Mouse (Mus musculus) ovary, postnatal 36 days (tissue): ENCODE measurements around the gene Minar1.

Experiments
- DNase-seq: peaks from one replicate; pipeline ENCODE4 v3.0.0; 2022; ENCODE audit warnings: low spot score, mixed read lengths

The Minar1 gene

DNA sequence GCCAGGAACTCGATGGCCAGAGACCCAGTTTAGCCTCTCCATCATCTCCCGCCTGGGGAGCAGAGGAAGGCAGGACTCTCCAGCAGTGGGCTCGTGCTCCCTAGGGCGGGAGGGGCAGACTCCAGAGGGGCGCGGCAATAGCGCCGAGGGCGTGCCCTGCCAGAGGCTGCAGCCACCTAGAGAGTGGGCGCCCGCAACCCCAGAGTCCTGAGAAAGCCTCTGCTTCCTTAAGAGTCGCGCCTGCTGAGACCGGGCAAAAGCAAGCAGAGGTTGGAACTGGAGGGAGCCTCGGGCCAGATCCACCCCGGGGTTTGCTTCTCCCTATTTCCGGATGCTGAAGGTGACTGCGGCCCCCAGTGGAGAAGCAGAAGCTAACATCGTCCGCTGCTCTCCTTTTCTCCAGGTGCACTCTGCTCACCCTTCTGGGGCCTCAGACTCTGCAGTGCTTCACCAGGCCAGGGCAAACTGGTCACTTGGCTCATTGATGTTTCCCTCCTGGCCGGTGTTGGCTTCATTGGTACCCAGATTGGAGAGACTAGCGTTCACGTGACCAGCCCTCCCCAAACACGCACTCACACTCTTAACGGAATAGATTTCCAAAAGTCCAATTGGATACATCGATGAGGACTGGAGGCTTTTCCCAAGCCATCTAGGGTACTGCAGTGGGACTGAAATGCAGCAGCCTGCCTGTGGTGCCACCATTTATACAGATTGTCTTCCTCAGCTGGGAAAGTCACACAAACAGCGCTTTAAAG lies at the start of gene Minar1:
TSS of gene Minar1 (minus strand) at position 120 of the 755 bp plus-strand sequence.
- peak; percentile 17 for DNase-seq

DNA sequence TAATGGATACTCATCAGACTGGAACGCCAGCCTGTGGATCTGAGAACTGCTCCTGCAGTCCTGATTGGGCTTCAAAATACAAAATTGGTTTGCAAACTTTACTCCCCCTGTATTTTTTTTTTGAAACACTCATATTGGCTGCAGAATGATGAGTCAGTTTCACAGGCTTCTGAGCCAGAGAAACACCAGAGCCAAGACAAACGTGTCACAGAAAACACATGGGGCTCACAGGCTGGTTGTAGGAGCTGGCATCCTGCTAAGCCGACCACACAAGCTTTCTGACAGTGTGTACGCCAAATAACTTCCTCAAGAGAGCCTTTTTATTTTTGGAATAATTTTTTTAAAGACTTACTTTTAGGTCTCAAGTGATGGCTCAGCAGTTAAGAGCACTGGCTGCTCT lies 47.0 kb upstream of the Minar1 start:
- no peak for DNase-seq

DNA sequence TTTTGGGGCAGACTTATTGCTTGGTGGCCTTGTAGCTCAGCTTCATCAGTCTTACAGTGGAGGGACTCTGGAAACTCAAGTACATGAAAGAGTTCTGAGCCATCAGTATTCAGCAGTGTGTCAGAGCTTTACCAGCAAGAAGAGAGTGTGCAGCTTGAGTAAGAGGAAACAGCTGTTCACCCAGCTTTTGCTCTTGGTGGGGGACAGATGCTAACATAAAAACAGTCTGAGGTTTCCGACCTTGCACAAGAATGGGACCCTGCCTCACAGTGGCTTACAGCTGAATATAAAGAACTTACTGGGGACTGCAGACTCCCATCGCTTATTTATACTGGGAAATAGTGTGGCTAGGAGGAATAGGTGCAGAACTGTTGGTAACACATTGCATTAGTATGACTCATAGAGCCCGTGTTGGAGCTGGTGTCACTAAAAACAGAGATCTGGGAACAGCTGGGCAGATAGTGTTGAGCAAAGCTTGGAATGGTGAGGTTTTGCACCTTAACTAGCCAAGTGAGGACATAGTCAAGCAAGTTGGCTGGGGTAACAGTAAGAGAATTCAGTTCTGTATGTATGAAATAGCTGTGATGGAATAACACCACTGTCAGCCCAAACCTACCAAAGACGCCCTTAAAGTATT lies 44.5 kb upstream of the Minar1 start:
- no peak for DNase-seq

DNA sequence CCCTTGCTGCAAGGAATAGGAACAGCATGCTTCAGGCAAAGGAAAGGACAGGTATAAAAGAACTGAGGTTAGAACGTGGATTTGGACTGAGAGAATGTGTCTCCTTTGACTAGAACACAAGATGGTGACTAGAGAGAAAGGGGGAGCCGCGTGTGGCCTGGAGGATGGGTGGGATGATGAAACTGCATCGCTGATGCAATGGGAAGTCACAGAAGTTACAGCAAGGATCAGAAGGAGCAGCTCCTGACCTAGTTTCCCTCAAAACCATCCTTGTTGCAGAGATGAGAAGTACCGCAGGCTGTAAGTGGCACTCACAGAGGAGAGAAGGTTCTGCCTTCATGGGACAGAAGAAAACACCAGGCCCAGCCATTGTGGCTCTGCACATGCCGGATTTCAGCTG lies 28.0 kb upstream of the Minar1 start:
- DNase-seq: no peak

DNA sequence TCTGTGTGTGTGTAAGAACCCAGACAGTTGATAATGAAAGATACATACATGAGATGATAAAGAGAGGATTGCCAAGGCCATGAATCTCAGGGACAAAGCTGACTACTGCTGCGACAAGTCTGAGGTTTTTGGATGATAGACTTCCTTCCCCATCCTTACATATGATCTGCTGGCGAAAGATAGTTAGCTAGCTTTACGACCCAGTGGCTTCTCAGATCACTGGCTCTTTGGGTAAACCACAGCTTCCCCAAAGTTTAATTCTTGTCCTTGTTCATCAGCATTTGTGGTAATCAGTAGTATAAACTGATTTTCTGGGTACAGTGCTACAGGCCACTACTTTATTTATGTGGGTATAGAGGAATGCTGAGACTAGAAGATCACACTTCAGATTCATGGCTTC lies 14.5 kb upstream of the Minar1 start:
- no peak for DNase-seq

DNA sequence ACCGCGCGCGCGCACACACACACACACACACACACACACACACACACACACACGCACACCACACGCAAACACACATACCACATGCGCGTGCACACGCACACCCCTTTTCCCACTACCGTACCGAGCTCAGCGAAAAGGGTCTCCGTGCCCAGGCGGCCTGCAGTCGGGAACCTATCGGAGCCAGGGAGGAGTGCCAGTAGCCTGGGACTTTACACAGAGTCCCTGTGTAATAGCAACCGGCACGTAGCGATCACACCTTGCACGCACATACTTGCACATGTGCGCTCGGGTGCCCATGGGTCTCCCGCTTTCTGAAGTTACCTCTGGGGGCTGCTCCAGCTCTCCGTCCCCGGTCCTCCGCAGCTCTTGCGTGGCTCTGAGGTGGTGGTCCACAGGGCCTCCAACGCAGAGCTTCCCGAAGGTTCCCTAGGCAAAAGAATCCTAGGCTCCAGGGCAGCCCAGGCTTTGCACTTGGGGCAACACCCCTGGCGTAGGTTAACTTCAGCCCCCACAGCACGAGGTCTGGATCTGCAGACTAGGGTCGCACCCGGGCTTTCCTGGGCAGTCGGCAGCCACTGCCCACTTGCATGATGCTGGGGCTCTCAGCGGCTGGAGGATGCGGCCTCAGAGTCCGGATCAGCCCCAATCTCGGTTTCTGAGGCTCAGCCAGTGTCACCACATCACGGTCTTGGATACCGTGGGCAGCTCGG lies 474 bp downstream of the Minar1 start:
- no peak for DNase-seq

DNA sequence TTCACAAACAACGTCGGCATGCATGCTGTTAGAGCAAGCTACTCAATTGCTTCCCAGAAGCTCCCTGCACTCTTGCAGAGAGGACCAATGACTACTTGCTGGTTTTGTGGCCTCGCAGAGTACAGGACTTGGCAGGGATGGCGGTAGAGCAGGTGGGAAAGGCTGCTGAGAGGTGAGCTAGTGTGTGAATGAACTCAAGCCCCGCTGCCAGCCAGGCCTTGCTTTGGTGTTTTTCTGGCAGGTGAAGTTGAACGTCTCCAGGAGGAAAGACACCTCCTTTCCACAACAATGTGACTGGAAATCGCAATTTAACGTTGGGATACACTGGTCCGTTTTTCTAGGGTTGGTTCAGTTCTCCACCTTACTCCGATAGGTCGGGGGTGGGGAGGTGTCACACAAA lies 1.2 kb downstream of the Minar1 start:
- DNase-seq: no peak

DNA sequence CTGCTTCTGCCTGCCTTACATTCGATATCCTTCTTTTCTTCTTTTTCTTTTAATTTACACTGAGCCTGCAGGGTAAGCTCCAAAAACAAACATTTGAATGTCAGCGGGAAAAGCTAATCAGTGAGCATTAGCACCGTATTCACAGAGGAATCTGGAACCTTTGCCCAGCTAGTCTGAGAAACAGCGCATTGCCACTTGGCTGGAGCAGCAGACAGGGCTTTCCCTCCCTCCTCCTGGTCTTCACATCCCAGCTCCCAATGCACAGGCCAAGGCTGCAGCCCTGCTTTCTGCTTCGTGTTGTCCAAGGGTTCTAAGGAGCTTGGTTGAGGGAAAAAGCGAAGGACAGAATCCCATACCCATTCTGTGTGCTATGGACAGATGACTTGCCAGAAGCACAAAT lies 2.6 kb downstream of the Minar1 start:
- no peak for DNase-seq

DNA sequence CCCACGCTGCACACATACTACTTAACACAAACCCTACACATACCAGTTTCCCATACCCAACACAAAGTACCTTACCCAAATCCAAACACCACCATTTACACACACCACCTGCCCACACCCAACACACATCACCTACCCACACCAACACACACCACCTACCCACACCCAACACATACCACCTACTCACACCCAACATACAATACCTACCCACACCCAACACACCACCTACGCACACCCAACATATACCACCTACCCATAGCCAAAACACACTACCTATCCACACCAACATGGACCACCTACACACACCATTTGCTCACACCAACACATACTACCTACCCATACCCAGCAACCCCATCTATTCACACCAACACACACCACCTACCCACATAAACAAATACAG lies 6.0 kb downstream of the Minar1 start:
- DNase-seq: no peak

DNA sequence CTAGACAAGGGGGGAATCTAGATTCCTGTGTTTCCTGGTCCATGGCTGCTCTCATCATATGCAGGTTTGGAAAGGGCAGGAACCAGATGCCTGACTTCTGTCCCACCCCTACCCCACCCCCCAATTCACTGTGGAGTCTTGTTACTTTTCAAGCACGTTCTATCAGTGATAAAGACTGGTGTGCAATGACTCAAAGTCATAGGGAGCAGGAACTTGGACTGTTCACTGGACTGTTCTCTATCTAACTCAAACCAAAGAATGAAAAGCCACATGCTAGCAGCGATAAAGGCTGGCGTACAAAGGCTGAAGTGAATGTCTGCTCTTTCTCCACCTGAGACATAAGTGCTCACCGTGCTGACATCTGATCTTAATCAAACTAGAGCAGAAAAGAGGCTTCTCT lies 12.3 kb downstream of the Minar1 start:
- DNase-seq: no peak

DNA sequence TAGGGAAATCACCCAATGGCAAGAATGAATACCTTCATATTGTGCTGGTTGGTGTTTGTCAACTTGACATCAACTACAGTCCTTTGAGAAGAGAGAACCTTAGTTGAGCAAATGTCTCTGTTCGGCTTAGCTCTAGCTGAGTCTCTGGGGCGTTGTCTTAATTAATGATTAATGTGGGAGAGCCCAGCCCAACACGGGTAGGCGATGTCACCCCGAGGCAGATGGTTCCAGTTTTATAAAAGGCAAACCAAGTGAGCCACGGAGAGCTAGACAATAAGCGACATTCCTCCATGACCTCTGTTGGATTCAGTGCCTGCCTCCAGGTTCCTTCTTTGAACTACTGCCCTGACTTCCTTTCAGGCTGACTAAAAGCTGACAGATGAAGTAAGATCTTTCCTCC lies 15.6 kb downstream of the Minar1 start:
- DNase-seq: no peak

DNA sequence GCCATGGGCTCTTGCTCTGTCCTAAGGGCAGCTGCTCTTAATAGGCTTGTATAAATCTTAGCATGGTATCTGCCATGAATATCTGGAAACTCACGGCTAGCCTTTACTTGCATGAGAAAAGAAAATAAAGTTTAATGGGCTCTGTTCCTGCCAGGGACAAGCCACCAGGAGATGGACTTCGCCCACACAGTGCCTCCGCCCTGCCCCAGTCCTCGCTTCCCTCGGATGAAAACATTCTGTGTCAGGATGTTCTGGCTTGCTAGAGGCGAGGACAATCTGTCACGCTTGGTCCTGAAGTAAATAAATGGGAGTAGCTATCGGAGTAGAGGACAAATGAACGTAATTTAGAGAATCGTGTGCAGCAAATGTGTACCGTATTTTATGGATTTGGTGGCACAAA lies 16.7 kb downstream of the Minar1 start:
- no peak for DNase-seq

DNA sequence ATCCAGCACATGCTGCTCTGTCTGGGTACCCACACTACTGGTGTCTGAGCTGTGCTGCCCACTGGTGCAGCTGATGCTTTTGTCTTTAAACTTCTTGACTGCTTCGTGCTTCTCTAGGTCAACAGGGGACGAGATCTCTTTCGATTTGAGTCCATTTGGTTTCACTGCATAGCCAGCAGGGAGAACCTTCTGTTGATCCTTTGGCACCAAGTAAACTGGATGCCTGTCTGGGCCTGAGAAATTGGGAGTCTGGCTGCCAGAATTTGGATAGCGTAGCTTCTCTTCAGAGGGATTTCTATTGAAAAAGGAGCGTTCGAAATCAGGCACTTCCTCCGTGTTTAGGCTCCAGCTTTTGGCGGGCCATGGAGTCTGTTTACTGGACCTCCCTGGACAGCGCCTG lies 21.0 kb downstream of the Minar1 start:
- DNase-seq: no peak

DNA sequence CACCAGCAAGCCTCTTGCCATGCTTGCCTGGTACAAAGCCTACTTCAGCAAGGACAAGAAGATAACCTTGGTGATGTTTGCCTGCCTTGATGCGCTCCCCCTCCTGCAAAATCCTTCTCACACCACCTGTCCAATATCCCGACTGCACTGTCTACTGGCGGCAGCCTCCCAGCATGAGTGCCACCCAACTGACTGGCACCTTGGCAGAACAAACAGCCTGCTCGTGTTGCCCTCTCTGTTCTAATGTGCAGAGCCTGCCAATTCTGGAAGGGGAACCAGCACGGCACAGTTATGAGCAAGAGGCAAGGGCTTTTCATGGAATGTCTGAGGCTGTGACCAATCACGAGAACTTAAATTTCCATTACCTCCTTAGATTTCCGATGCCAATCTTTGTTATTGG lies 22.2 kb downstream of the Minar1 start:
- no peak for DNase-seq

DNA sequence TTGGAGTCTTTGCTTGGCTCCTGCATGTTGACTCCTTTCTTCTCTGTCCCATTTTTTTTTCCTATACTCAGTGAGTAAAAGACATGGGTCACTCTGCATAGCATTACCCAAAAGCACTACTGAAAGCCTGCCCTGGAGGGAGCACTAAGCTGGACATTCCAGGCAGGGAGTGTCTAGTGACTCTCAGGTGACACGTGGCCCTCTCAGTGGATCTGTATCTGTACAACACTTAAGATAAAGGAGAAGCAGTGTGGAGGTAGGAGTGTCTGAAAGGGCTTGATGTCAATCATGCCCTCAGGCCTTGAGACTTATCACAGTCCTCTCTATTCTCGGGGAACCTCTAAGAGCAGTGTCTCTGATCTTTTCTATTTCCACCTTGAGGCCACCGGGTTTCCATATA lies 25.9 kb downstream of the Minar1 start:
- DNase-seq: no peak

DNA sequence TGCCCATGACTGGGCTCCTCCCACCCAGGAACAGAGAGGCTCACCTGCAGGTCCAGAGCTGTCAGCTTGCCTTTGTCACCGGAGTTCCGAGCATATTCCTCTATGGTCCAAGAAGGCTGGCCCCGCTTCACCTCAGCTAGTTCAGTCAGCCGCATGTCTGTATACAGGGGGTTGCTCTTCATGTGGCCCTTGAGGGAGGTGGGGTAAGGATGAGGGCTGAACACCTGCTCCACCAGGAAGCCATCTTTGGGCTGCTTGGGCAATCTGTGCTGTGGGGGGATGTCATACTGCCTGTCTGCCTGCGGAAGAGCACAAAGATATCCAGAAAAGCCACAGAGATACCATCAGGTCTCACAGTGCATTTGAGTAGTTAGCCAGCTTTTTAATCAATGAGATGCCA lies 26.5 kb downstream of the Minar1 start:
- no peak for DNase-seq

DNA sequence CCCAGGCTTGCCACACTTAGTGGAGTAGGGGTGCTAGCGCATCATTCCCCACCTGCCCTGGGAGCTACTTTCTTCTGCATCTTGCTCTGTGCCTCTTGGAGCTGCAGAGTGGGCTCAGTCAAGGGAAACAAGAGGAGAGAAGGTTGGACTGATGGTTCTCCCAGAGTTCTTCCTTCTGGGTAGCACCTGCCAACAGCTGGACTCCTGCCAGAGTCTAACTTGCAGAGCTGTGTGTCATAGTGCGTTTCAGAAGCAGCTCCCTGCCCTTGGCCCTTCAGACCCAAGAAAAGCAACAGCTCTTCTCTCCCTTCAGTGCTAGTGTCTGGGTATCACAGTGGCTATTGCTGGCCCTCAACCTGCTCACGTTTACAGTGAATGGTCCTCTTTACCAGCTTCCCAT lies 30.5 kb downstream of the Minar1 start:
- DNase-seq: no peak

DNA sequence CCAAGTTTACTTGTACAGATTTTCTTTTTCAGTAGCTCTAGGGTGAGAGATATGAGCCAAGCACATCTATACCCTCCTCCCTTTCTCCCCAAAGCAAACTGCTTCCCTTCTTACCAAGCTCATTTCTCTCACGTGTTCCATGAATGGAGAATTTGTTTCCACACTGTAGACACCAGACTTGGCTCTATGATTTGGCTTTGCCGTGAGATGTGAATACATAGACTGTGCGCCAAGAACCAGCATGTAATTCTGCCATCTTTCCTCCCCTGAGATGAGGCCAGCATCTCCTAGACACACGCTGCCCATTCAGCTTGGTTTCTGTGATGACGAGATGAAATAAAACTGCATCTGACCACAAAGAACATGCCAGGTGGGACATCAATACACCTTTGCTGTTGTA lies 44.5 kb downstream of the Minar1 start:
- DNase-seq: no peak

DNA sequence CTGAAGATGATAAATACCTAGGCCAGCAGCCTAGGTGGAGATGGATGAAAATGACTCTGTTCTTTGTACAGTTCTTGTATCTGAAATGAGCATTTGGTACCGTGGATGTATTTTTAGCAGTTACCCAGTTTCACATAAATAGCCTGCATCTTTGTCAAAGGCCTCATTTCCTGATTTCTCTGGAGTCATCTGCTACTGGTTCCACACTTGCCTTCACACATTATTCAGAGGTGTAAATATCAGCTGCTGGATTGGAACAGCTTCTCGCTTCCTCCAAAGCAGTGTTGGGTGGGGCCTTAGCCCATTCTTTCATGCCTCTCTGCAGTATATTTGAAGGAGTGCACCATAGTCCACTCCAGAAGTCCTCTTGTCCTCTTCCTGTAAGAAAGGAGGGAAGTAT lies 70.3 kb downstream of the Minar1 start:
- DNase-seq: no peak
